Mouse (Mus musculus): Measurements from ENCODE around the gene Rmi2.

DNA sequence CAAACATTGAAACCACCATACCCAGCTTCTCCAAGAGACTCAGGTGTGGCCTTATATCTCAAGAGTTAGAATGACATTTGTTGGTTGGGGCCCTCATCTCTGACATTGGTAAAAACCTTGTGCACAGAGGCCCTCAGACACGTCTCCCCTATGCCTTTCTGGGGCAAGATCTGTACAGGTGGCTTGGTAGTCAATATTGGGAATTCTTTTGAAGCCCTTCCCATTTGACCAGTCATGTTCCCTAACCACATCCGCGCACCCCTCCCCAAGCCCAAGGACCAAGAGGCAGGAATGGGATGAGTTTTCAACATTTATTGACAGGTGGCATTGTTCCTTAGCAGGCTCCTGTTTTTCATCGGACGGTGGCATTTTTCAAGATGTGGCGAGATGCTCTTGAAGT lies 38.8 kb upstream of the Rmi2 start, which contains the start of gene Prm2:
- TF ChIP-seq CTCF (IDR thresholded peaks at IDR 0.05; ENCODE audit: extremely low read depth, insufficient read depth, low read length) (no peak), POLR2A (IDR thresholded peaks at IDR 0.05; ENCODE audit: extremely low read depth, insufficient read depth, low read length) (no peak)
